Mouse (Mus musculus): ENCODE results near the gene Themis3. TPM values are rescaled to one million over a fixed set of nuclear protein-coding genes. Genes with fewer than 3 reads are reported as not detected.

Themis3 gene
- polyA plus RNA-seq (2016; fragmentation: Nextera tagmentation; extraction: Ambion mirVana) = not detected in 2 replicates

- H3K36me3 ChIP-seq = no peaks in the 10 kb centered on the region
- no peaks in the 10 kb centered on the region for H3K9me3 ChIP-seq
- DNase-seq (ENCODE audit: low spot score) = no peak
- 82% methylated on average over 5 of the region's 5 CpGs for whole genome bisulfite sequencing
- no peaks in the 10 kb centered on the region for H3K27me3 ChIP-seq (ENCODE audit: insufficient read depth, poor library complexity, severe bottlenecking)
- no peak within 1 kb of the TSS for H3K4me3 ChIP-seq
- no peak within 1 kb of the TSS for H3K27ac ChIP-seq
- H3K4me1 ChIP-seq (replicated peaks) = no peaks in the 10 kb centered on the region
Observed at GRCm38 (mm10) chr17:66594435-66594834, at the start of gene Themis3. Gene Themis3, minus strand, starts transcription at chr17:66594621.

GRCm38 (mm10) chr17:66637951-66638722, 43.7 kb upstream of the Themis3 start:
- Histone ChIP-seq H3K36me3 (no peaks in the 10 kb centered on the region), H3K9me3 (no peaks in the 10 kb centered on the region), H3K27me3 (ENCODE audit: insufficient read depth, poor library complexity, severe bottlenecking) (no peaks in the 10 kb centered on the region), H3K4me3 (no peak overlapping the region), H3K4me1 (replicated peaks) (no peaks in the 10 kb centered on the region), H3K27ac (no peak overlapping the region)
- no peak for DNase-seq (ENCODE audit: low spot score)
- WGBS = 89% methylated on average over 7 of the region's 7 CpGs

- Histone ChIP-seq H3K9me3 (no peaks in the 10 kb centered on the region), H3K27me3 (ENCODE audit: insufficient read depth, poor library complexity, severe bottlenecking) (no peaks in the 10 kb centered on the region), H3K4me3 (no peak overlapping the region), H3K27ac (no peak overlapping the region), H3K4me1 (replicated peaks) (no peaks in the 10 kb centered on the region), H3K36me3 (no peaks in the 10 kb centered on the region)
- DNase-seq (ENCODE audit: low spot score) = no peak
- WGBS = 82% methylated on average over 13 of the region's 13 CpGs
Observed at GRCm38 (mm10) chr17:66619996-66620656, 25.7 kb upstream of the Themis3 start.

- Histone ChIP-seq H3K4me1 (replicated peaks) (no peaks in the 10 kb centered on the region), H3K9me3 (no peaks in the 10 kb centered on the region), H3K27ac (no peak overlapping the region), H3K36me3 (no peaks in the 10 kb centered on the region), H3K4me3 (no peak overlapping the region), H3K27me3 (ENCODE audit: insufficient read depth, poor library complexity, severe bottlenecking) (no peaks in the 10 kb centered on the region)
- DNase-seq (ENCODE audit: low spot score) = no peak
- WGBS = 82% methylated on average over 3 of the region's 3 CpGs
Observed at GRCm38 (mm10) chr17:66619255-66619826, 24.9 kb upstream of the Themis3 start.

- Histone ChIP-seq H3K9me3 (no peaks in the 10 kb centered on the region), H3K27ac (no peak overlapping the region), H3K4me3 (no peak overlapping the region), H3K36me3 (no peaks in the 10 kb centered on the region), H3K4me1 (replicated peaks) (no peaks in the 10 kb centered on the region), H3K27me3 (ENCODE audit: insufficient read depth, poor library complexity, severe bottlenecking) (no peaks in the 10 kb centered on the region)
- DNase-seq (ENCODE audit: low spot score) = no peak
Observed at GRCm38 (mm10) chr17:66610032-66610431, 15.6 kb upstream of the Themis3 start.

- no peak for DNase-seq (ENCODE audit: low spot score)
- no peaks in the 10 kb centered on the region for H3K36me3 ChIP-seq
- H3K4me3 ChIP-seq = no peak overlapping the region
- WGBS = 73% methylated on average over 5 of the region's 5 CpGs
- H3K4me1 ChIP-seq (replicated peaks) = no peaks in the 10 kb centered on the region
- H3K9me3 ChIP-seq = no peaks in the 10 kb centered on the region
- H3K27me3 ChIP-seq (ENCODE audit: insufficient read depth, poor library complexity, severe bottlenecking) = no peaks in the 10 kb centered on the region
- H3K27ac ChIP-seq = no peak overlapping the region
Observed at GRCm38 (mm10) chr17:66604931-66605330, 10.5 kb upstream of the Themis3 start.

GRCm38 (mm10) chr17:66601171-66601570, 6.8 kb upstream of the Themis3 start:
- WGBS = 95% methylated on average over 2 of the region's 2 CpGs
- no peaks in the 10 kb centered on the region for H3K36me3 ChIP-seq

GRCm38 (mm10) chr17:66595867-66596266, 1.4 kb upstream of the Themis3 start:
- Histone ChIP-seq H3K4me1 (replicated peaks) (no peaks in the 10 kb centered on the region), H3K36me3 (no peaks in the 10 kb centered on the region), H3K27me3 (ENCODE audit: insufficient read depth, poor library complexity, severe bottlenecking) (no peaks in the 10 kb centered on the region), H3K27ac (no peak overlapping the region), H3K9me3 (no peaks in the 10 kb centered on the region), H3K4me3 (no peak overlapping the region)
- DNase-seq (ENCODE audit: low spot score) = no peak
- WGBS = 89% methylated on average over 3 of the region's 3 CpGs

More at GRCm38 (mm10) chr17:66601171-66601570, 6.8 kb upstream of the Themis3 start:
- no peak for DNase-seq (ENCODE audit: low spot score)
- Histone ChIP-seq H3K4me1 (replicated peaks) (no peaks in the 10 kb centered on the region), H3K4me3 (no peak overlapping the region), H3K27ac (no peak overlapping the region), H3K27me3 (ENCODE audit: insufficient read depth, poor library complexity, severe bottlenecking) (no peaks in the 10 kb centered on the region), H3K9me3 (no peaks in the 10 kb centered on the region)

GRCm38 (mm10) chr17:66595256-66595655, 835 bp upstream of the Themis3 start:
- Histone ChIP-seq H3K27me3 (ENCODE audit: insufficient read depth, poor library complexity, severe bottlenecking) (no peaks in the 10 kb centered on the region), H3K9me3 (no peaks in the 10 kb centered on the region), H3K36me3 (no peaks in the 10 kb centered on the region), H3K27ac (no peak overlapping the region), H3K4me3 (no peak overlapping the region), H3K4me1 (replicated peaks) (no peaks in the 10 kb centered on the region)
- DNase-seq (ENCODE audit: low spot score) = no peak

- Histone ChIP-seq H3K27me3 (ENCODE audit: insufficient read depth, poor library complexity, severe bottlenecking) (no peaks in the 10 kb centered on the region), H3K27ac (no peak overlapping the region), H3K4me1 (replicated peaks) (no peaks in the 10 kb centered on the region), H3K36me3 (no peaks in the 10 kb centered on the region), H3K9me3 (no peaks in the 10 kb centered on the region), H3K4me3 (no peak overlapping the region)
- DNase-seq (ENCODE audit: low spot score) = no peak
- WGBS = 73% methylated on average over 9 of the region's 9 CpGs
Observed at GRCm38 (mm10) chr17:66590353-66591075, 3.9 kb downstream of the Themis3 start.

GRCm38 (mm10) chr17:66589864-66590263, 4.6 kb downstream of the Themis3 start:
- Histone ChIP-seq H3K4me1 (replicated peaks) (no peaks in the 10 kb centered on the region), H3K36me3 (no peaks in the 10 kb centered on the region), H3K4me3 (no peak overlapping the region), H3K27ac (no peak overlapping the region), H3K27me3 (ENCODE audit: insufficient read depth, poor library complexity, severe bottlenecking) (no peaks in the 10 kb centered on the region), H3K9me3 (no peaks in the 10 kb centered on the region)
- 78% methylated on average over 8 of the region's 8 CpGs for whole genome bisulfite sequencing
- no peak for DNase-seq (ENCODE audit: low spot score)

GRCm38 (mm10) chr17:66586741-66587140, 7.7 kb downstream of the Themis3 start:
- 91% methylated on average over 10 of the region's 10 CpGs for WGBS
- Histone ChIP-seq H3K36me3 (no peaks in the 10 kb centered on the region), H3K9me3 (no peaks in the 10 kb centered on the region), H3K4me1 (replicated peaks) (no peaks in the 10 kb centered on the region), H3K27ac (no peak overlapping the region), H3K27me3 (ENCODE audit: insufficient read depth, poor library complexity, severe bottlenecking) (no peaks in the 10 kb centered on the region), H3K4me3 (no peak overlapping the region)
- no peak for DNase-seq (ENCODE audit: low spot score)

- Histone ChIP-seq H3K27ac (no peak overlapping the region), H3K9me3 (no peaks in the 10 kb centered on the region), H3K36me3 (no peaks in the 10 kb centered on the region), H3K4me1 (replicated peaks) (no peaks in the 10 kb centered on the region), H3K4me3 (no peak overlapping the region), H3K27me3 (ENCODE audit: insufficient read depth, poor library complexity, severe bottlenecking) (no peaks in the 10 kb centered on the region)
- DNase-seq (ENCODE audit: low spot score) = no peak
- 85% methylated on average over 13 of the region's 13 CpGs for WGBS
Observed at GRCm38 (mm10) chr17:66586078-66586477, 8.3 kb downstream of the Themis3 start.

Data from hindbrain, embryonic 10.5 days (tissue).